Mouse (Mus musculus): Measurements from ENCODE around the gene Rnaseh1. TPM values are rescaled to one million over a fixed set of nuclear protein-coding genes. Genes with fewer than 3 reads are reported as not detected.

The Rnaseh1 gene
- polyA plus RNA-seq, 1 experiment from 2014 or later, result 33.6 TPM

DNA sequence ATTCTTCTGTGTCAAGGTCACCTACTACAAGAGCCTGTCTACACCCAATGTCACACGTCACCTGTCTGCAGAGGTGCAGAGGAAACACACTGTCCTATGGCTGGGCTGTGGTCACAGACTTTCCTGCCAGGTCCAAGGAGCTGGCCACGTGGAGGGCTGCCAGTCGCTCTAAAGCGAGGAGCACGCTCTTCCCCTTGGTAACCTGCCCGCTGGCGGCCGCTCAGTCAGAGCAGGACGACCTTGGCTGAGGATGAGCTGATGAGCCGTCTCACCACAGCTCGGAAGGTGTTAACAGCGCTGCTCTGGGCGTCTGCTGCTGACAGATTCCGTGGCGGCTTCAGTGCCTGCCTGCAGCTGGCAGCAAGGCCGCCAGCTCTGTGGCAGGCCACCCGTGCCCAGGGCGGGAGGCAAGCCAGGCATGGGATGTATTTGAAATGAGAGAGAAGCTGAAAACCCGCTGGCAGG lies 51.2 kb downstream of the Rnaseh1 start:
- 0 out of 2 replicates have a peak, but pooled peaks cover 10% of the 10 kb centered on the region for H3K27me3 ChIP-seq (ENCODE audit: poor library complexity, severe bottlenecking)
- H3K4me3 ChIP-seq, result no peak overlapping the region
- peak overlapping the region; percentile 83; the same call in 1 of the 2 replicates for H3K27ac ChIP-seq
- DNase-seq (ENCODE audit: extremely low spot score, low spot score), result no peak
- H3K4me1 ChIP-seq, result peaks cover 43% of the 10 kb centered on the region
- H3K9me3 ChIP-seq, result no peaks in the 10 kb centered on the region
- peaks cover 12% of the 10 kb centered on the region; the same call in 1 of the 2 replicates for H3K36me3 ChIP-seq (replicated peaks)
- WGBS, result 90% methylated on average over 19 of the region's 19 CpGs

DNA sequence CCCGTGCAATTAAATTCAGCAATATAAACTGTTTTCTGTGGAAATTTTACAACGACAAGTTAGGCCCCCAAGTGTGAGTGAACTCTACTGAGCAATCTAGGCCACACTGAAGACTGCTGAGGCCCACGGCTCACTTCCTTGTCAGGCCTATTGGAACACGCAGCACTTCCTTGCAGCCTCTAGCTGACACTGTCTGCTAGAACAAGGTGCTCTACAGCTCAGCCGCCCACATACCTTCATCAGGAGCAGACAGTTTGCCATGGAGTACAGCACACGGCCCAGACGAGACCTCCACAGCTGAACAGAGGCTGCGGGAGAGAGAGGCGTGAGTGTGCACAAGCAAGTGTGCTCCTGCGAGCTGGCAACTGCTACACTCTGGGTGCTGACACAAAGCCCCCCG lies 51.9 kb downstream of the Rnaseh1 start:
- Histone ChIP-seq H3K36me3 (replicated peaks) (peaks cover 6% of the 10 kb centered on the region; the same call in 1 of the 2 replicates), H3K27ac (0 out of 2 replicates have a peak overlapping the region, but pooled peaks have one; percentile 15), H3K4me3 (no peak overlapping the region), H3K4me1 (peaks cover 43% of the 10 kb centered on the region), H3K27me3 (ENCODE audit: poor library complexity, severe bottlenecking) (0 out of 2 replicates have a peak, but pooled peaks cover 15% of the 10 kb centered on the region), H3K9me3 (no peaks in the 10 kb centered on the region)
- WGBS, result 91% methylated on average over 11 of the region's 11 CpGs
- DNase-seq (ENCODE audit: extremely low spot score, low spot score), result no peak

DNA sequence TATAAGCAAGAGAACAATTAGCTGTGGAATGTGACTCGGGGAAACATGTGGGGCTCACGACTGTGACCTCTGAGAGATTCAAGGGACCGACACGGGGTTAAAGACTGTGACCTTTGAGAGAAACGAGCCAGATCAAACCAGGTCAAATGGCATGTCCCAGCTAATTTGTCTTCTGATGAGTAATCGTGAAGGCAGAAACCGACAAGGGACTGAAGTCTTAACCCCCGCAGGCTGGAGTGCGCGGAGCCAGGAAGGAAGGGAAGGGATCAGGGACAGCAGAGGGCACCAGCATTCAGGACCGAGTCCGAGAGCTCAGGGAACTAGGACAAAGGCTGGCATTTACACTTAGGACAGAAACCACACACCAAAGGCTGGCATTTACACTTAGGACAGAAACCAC lies 55.0 kb downstream of the Rnaseh1 start:
- WGBS, result 7% methylated on average over 12 of the region's 12 CpGs
- Histone ChIP-seq H3K4me3 (no peak overlapping the region), H3K4me1 (peaks cover 30% of the 10 kb centered on the region), H3K36me3 (replicated peaks) (peaks cover 7% of the 10 kb centered on the region), H3K9me3 (no peaks in the 10 kb centered on the region), H3K27ac (0 out of 2 replicates have a peak overlapping the region, but pooled peaks have one; percentile 25), H3K27me3 (ENCODE audit: poor library complexity, severe bottlenecking) (0 out of 2 replicates have a peak, but pooled peaks cover 15% of the 10 kb centered on the region)
- peak; percentile 23 for DNase-seq (ENCODE audit: extremely low spot score, low spot score)

DNA sequence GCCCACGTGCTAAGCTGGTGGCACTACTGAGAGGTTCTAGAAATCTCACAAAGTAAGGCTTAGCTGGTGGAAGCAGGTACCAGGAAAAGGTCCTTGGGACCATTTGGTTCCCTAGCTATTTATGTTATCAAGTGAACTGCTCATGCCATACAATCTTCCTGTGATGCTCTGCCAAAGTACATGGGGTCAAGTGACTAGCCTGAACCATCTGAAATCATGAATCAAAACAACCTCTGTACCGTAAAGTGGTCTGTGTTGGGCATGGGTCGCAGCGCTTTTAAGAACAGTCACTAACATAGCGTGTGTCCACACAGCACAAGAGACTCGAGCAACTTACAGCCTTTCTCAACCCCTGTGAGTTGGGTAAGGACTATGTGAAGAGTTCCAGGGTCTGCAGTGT lies 55.8 kb downstream of the Rnaseh1 start:
- H3K27ac ChIP-seq, result no peak overlapping the region
- no peak for DNase-seq (ENCODE audit: extremely low spot score, low spot score)
- WGBS, result 90% methylated on average over 6 of the region's 6 CpGs

DNA sequence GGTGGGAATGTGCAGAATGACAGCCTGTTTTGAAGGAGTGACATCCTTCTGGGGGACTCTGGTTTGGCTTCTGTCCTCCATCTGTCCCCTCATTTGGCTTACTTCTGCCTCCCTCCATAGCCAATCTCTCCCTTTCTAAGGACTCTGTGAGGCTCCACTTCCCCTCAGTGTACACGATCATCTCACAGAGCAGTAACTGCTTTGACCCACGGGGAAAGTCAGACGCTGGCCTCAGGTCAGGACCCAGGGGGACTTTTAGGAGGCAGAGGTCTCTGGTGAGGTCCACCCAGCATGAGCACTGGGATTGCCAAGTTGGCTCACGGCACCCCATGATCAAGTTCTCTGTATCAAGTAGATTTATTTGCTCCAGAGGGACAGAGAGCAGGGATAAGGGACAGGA lies 58.8 kb downstream of the Rnaseh1 start:
- H3K36me3 ChIP-seq (replicated peaks), result peaks cover 43% of the 10 kb centered on the region
- H3K27me3 ChIP-seq (ENCODE audit: poor library complexity, severe bottlenecking), result 0 out of 2 replicates have a peak, but pooled peaks cover 14% of the 10 kb centered on the region
- H3K27ac ChIP-seq, result no peak overlapping the region
- H3K4me3 ChIP-seq, result no peak overlapping the region
- peaks cover 19% of the 10 kb centered on the region for H3K4me1 ChIP-seq
- DNase-seq (ENCODE audit: extremely low spot score, low spot score), result no peak
- WGBS, result 89% methylated on average over 4 of the region's 4 CpGs
- no peaks in the 10 kb centered on the region for H3K9me3 ChIP-seq

More for the DNA sequence above, 55.8 kb downstream of the Rnaseh1 start:
- Histone ChIP-seq H3K27me3 (ENCODE audit: poor library complexity, severe bottlenecking) (0 out of 2 replicates have a peak, but pooled peaks cover 15% of the 10 kb centered on the region), H3K4me1 (peaks cover 25% of the 10 kb centered on the region), H3K4me3 (no peak overlapping the region), H3K36me3 (replicated peaks) (peaks cover 15% of the 10 kb centered on the region), H3K9me3 (no peaks in the 10 kb centered on the region)

Small RNA genes lying within 50 kb of the gene (microRNA-seq; reads per million reads assigned to microRNA genes)
- not detected for gene Mir6937

Other genes starting within 250 kb of the Rnaseh1 start
- 0.21 and 0.22 TPM in 2 replicates for gene Dcdc2c, start 97.2 kb upstream of the Rnaseh1 start, polyA plus RNA-seq (2016; fragmentation: Nextera tagmentation; extraction: Ambion mirVana)
- gene Allc, start 67.1 kb upstream of the Rnaseh1 start, polyA plus RNA-seq (2016; fragmentation: Nextera tagmentation; extraction: Ambion mirVana), result not detected in 2 replicates
- gene Colec11, start 26.2 kb upstream of the Rnaseh1 start, polyA plus RNA-seq (2016; fragmentation: Nextera tagmentation; extraction: Ambion mirVana), result 0.10 and 0.23 TPM in 2 replicates
- 656 and 679 TPM in 2 replicates for gene Rps7, start 13.6 kb upstream of the Rnaseh1 start, polyA plus RNA-seq (2016; fragmentation: Nextera tagmentation; extraction: Ambion mirVana)
- gene Adi1, start 25.6 kb downstream of the Rnaseh1 start, polyA plus RNA-seq (2016; fragmentation: Nextera tagmentation; extraction: Ambion mirVana), result 53.4 and 59.2 TPM in 2 replicates
- gene Trappc12, start 100.9 kb downstream of the Rnaseh1 start, polyA plus RNA-seq (2016; fragmentation: Nextera tagmentation; extraction: Ambion mirVana), result 33.5 and 36.9 TPM in 2 replicates
- 39.0 and 40.5 TPM in 2 replicates for gene Eipr1, start 102.2 kb downstream of the Rnaseh1 start, polyA plus RNA-seq (2016; fragmentation: Nextera tagmentation; extraction: Ambion mirVana)

All from forebrain, embryonic 10.5 days (tissue).